Mouse (Mus musculus) left cerebral cortex, postnatal 25 days (tissue): ENCODE measurements around the gene Cavin4. TPM values are rescaled to one million over a fixed set of nuclear protein-coding genes. Genes with fewer than 3 reads are reported as not detected.

Source experiments
- DNase-seq, 2 experiments: peaks; one replicate each; pipeline ENCODE4 v3.0.0; 2022; ENCODE audit warnings: low spot score in 2 of 2, mixed read lengths in 1 of 2
- intact Hi-C: fragments of 180-260 bp; cut with DNase I; formaldehyde crosslinking; loops from one replicate; pipeline ENCODE4 v1.15.1; 2025
- total RNA-seq, 2 experiments: library from RNA; stranded (reverse); gene quantifications; 2 replicates each; pipeline ENCODE4 v1.2.3; 2021

The Cavin4 gene
- total RNA-seq, 2 experiments from 2014 or later, result 1.5 to 2.2 TPM

- no peak for DNase-seq
- intact Hi-C loops, result loop anchor here (5.0 to 10.0 kb wide), 6 partner anchors 79 to 934 kb away; partner anchors contain the start of gene Plppr1
Measured at GRCm38 (mm10) chr4:48692736-48693292, 29.5 kb downstream of the Cavin4 start.

DNA sequence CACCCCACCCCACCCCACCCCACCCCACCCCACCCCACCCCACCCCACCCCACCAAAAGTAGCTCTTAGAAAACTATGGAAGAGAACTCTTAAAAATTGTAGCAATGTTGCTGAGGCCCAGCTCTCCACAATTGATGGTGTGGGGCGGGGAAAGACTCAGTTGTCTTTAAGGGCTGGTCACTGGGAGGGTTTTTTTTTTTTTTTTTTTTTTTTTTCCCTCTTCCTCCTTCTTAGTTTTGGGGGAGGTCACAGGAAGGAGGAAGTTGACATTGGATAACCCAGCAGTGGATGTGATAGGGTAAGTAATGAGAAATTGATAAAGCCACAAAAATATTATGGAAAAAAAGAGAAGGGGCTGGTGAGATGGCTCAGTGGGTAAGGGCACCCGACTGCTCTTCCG, 33.4 kb downstream of the Cavin4 start:
- intact Hi-C loops, result loop anchor here (10.0 kb wide), 1 partner anchor 628 kb away; no protein-coding TSS in a partner anchor
- DNase-seq, result no peak

DNA sequence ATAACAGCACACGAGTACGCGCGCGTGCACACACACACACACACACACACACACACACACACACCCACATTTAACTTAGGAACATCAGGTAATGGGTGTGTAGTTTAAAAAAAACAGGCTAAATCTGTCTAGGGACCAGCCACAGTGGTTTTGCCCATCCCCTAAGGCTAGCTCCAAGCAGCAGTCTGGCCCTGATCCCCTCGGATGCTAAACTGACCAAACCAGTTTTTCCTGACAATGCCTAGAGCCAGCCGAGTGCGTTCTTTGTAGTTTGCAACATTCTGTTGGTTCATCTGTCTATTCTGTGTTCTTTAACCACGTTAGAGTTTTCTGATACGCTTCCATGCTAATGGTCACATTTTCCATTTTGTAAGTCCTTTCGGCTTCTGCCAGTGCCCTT, 34.0 kb downstream of the Cavin4 start:
- intact Hi-C loops, result loop anchor here (10.0 kb wide), 1 partner anchor 627 kb away; no protein-coding TSS in a partner anchor
- no peak for DNase-seq

DNA sequence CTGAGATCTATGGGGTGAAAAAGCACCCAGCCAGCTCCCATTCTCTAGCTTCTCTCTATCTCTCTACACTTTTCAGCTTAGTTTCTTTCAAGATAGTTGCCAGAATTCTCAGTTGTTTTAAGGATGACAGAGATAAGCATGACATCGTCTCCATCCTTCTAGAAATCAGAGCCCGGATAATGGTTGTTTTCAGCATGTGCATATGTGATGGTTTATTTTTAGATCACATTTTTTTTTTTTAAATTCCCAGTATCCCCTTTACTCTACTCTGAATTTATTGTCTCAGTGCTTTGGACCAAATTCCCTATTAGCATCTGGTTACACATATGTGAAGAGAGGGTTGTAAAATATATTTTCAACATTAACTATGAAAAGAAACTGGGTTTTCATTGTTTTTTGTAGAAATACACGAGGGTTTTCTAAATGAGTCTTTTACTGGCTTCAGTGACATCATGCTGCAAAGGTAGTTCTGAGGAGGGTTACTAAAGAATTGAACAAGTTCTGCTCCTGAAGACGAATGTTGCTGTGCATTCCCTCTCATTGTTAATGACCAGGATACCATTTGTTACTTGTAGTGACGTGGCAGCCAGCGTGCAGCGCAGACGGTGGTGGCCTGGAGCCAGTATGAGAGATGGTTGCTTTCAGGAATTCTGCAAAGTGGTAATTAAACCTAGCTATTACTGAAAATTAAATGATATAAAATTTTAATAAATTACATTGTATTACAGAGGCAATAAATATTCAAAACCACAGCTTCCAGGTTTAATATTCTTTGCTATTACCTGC, 52.7 kb downstream of the Cavin4 start:
- intact Hi-C loops, result no loop called here
- no peak for DNase-seq

DNA sequence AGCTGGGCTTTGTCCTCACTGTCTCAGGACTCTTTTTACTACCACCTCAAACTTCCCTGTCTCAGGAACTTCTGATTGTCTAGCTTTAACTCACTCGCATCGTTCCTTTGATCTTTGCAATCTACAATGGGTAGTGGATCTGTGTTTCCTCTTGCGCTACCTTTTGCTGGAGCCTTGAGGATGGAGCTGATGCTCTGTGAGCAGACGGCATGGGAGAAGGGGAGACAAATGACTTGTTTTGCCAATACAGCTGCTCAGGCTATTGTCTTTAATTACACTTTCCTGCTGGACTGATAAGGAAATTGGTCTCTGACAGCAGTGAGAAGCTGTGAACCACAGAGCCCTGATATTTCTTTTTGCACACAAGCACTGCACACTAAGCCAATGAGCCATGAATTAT, 53.5 kb downstream of the Cavin4 start:
- DNase-seq, result no peak
- intact Hi-C loops, result no loop called here

Other genes starting within 250 kb of the Cavin4 start
- 10 to 100 TPM; 25.4 to 25.7 TPM for gene Tex10, start 190.1 kb upstream of the Cavin4 start, total RNA-seq
- gene Msantd3, start 123.6 kb upstream of the Cavin4 start, total RNA-seq, result 10 to 100 TPM; 25.3 to 26.5 TPM
- gene Tmeff1, start 78.3 kb upstream of the Cavin4 start, total RNA-seq, result 100 to 1,000 TPM; 118 to 124 TPM